Mouse (Mus musculus): ENCODE results near the gene Cmtm2b. TPM values are rescaled to one million over a fixed set of nuclear protein-coding genes. Genes with fewer than 3 reads are reported as not detected.
A peak's percentile ranks its signal among the peaks of the same experiment; 100 is the strongest.

Gene Cmtm2b
- polyA plus RNA-seq, 1 experiment from 2014 or later = not detected

DNA sequence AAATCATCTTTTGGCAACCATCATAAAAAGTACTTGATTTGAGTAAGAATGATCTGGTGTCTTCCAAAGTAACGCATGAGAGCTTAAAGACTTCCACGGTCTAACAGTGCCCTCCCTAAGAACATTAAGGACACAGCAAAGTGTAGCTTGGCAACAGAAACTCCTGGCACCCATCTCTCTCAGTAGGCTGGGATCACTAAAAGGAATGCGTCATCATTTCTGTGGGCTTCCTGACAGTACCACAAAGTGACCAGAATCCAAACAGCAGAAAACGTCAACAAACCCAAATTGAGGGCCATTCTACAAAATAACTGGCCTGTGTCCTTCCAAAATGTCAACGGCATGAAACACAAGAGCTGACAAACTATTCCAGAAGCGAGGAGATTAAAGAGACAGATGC is 48.0 kb downstream of the Cmtm2b start:
- Histone ChIP-seq H3K36me3 (0 out of 2 replicates have a peak, but pooled peaks cover 3% of the 10 kb centered on the region), H3K27me3 (no peaks in the 10 kb centered on the region; the same call in 1 of the 2 replicates), H3K4me3 (no peak overlapping the region), H3K4me1 (peaks cover 30% of the 10 kb centered on the region), H3K27ac (no peak overlapping the region), H3K4me2 (no peak overlapping the region), H3K9ac (no peak overlapping the region), H3K9me3 (no peaks in the 10 kb centered on the region)
- WGBS = 81% methylated on average over 6 of the region's 6 CpGs
- no peak for ATAC-seq (ENCODE audit: insufficient number of reproducible peaks, insufficient read depth, low FRiP score, low TSS enrichment, low read depth)

DNA sequence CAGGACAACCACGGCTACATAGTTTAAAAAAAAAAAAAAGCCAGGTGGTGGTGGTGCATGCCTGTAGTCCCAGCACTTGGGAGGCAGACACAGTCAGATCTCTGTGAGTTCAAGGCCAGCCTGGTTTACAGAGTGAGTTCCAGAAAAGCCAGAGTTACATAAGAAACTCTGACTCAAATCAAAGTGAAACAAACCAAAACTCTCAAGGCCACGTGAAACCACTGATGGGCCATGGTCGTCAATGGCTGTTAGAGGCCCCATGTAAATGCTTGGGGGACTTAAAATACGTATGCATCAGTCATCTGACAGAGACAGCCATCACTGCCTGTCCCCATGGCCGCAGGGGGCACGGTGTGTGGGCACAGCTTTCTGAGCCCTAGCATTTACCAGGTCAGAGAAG is 49.1 kb downstream of the Cmtm2b start:
- H3K4me2 ChIP-seq = no peak overlapping the region

DNA sequence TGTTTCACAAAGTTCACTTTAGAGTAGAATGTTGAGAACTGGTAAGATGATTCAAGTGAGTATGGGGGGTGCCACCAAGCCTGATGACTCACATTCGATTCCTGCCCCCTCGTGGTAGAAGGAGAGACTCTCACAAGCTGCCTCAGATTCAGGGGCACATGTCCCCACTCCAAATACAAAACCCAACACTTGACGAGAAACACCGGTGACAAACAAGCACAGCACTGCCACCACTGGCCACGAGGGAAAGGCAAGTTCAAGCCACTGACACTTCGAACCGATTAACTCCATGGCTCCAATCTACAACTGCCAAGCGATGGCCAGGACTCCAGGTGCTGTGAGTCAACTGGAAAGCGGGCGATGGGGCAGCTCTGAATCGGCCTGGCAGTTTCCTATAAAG is 51.7 kb downstream of the Cmtm2b start:
- Histone ChIP-seq H3K27ac (no peak overlapping the region), H3K4me2 (no peak overlapping the region), H3K4me1 (peaks cover 32% of the 10 kb centered on the region), H3K9ac (no peak overlapping the region), H3K36me3 (0 out of 2 replicates have a peak, but pooled peaks cover 3% of the 10 kb centered on the region), H3K27me3 (no peaks in the 10 kb centered on the region; the same call in 1 of the 2 replicates), H3K4me3 (no peak overlapping the region), H3K9me3 (no peaks in the 10 kb centered on the region)
- 83% methylated on average over 11 of the region's 11 CpGs for WGBS
- no peak for ATAC-seq (ENCODE audit: insufficient number of reproducible peaks, insufficient read depth, low FRiP score, low TSS enrichment, low read depth)

More for the DNA sequence above, 49.1 kb downstream of the Cmtm2b start:
- no peak overlapping the region for H3K9ac ChIP-seq
- no peak overlapping the region for H3K4me3 ChIP-seq
- peaks cover 40% of the 10 kb centered on the region for H3K4me1 ChIP-seq
- no peak for ATAC-seq (ENCODE audit: insufficient number of reproducible peaks, insufficient read depth, low FRiP score, low TSS enrichment, low read depth)
- H3K27ac ChIP-seq = no peak overlapping the region
- 0 out of 2 replicates have a peak, but pooled peaks cover 3% of the 10 kb centered on the region for H3K36me3 ChIP-seq
- no peaks in the 10 kb centered on the region for H3K9me3 ChIP-seq
- WGBS = 91% methylated on average over 6 of the region's 6 CpGs
- H3K27me3 ChIP-seq = no peaks in the 10 kb centered on the region; the same call in 1 of the 2 replicates

DNA sequence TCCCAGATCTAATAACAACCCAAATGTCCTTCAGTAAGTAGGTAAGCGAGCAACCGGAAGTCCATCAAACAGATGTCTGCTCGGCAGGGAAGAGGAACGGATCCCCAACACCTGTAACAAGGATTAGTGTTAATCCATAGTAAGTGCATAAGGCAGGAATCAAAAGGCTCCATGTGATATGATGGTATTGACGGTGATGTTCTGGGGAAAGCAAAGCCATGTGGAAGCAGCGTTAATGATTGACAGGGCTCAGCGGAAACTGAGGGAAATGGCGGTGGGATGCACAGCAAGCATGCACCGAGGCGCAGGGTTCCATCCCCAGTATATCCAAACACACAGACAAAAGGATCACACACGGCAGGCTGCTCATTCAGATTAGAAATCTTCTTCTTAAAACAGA is 52.2 kb downstream of the Cmtm2b start:
- H3K27me3 ChIP-seq = no peaks in the 10 kb centered on the region; the same call in 1 of the 2 replicates
- no peak for ATAC-seq (ENCODE audit: insufficient number of reproducible peaks, insufficient read depth, low FRiP score, low TSS enrichment, low read depth)

DNA sequence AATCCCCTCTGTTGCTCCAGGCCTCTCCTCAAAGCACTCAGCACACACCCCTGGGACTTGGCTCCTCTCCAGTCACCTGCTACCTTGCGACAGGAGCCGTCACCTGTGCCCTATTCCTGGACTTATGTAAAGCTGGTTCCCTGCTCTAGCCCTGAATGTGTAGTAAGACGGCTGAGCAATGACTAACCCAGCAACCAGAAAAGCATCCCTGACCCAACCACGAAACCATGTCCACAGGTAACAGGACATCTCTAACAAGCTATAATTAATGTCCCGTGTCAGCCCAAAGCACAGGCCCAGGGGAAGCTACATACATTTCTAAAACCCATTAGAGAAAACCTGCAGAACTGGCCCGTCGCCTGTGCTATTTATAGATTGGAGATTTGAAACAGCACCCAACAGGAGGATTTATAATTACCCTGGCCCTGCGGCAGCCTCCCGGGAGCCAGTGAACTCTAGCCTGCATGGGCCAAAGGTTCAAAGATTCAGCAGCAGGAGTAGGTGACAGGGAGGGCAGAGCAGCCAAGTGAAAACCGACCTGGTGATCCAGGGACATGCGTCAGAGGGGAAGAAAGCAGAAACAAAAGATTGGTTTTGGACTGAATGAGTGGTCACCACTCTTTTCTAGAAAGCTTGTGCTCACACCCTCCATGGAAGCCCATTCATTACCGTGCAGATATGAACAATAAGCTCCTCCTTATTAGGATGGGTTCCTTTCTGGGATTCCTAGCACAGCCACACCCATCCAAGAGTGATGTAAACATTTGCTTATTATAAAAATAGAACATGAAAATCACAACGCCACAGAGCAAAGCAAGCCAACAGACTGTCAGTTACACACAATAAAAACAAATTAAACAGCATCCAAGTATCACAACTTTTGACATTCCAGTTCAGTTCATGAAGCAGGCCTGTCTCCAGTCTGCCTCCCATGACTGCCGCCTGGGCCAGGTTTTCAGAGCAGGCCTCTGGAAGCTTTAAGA is 53.1 kb downstream of the Cmtm2b start:
- Histone ChIP-seq H3K9ac (no peak overlapping the region), H3K4me3 (no peak overlapping the region), H3K36me3 (0 out of 2 replicates have a peak, but pooled peaks cover 3% of the 10 kb centered on the region), H3K27me3 (no peaks in the 10 kb centered on the region), H3K27ac (peak overlapping the region; percentile 60), H3K4me1 (peaks cover 24% of the 10 kb centered on the region), H3K9me3 (no peaks in the 10 kb centered on the region), H3K4me2 (no peak overlapping the region)
- ATAC-seq (ENCODE audit: insufficient number of reproducible peaks, insufficient read depth, low FRiP score, low TSS enrichment, low read depth) = no peak; the same call in 1 of the 2 replicates
- WGBS = 48% methylated on average over 14 of the region's 14 CpGs

More for the DNA sequence above, 52.2 kb downstream of the Cmtm2b start:
- Histone ChIP-seq H3K9me3 (no peaks in the 10 kb centered on the region), H3K4me2 (no peak overlapping the region), H3K4me1 (peaks cover 32% of the 10 kb centered on the region), H3K9ac (no peak overlapping the region), H3K36me3 (0 out of 2 replicates have a peak, but pooled peaks cover 3% of the 10 kb centered on the region), H3K27ac (no peak overlapping the region), H3K4me3 (no peak overlapping the region)
- WGBS = 66% methylated on average over 11 of the region's 11 CpGs

DNA sequence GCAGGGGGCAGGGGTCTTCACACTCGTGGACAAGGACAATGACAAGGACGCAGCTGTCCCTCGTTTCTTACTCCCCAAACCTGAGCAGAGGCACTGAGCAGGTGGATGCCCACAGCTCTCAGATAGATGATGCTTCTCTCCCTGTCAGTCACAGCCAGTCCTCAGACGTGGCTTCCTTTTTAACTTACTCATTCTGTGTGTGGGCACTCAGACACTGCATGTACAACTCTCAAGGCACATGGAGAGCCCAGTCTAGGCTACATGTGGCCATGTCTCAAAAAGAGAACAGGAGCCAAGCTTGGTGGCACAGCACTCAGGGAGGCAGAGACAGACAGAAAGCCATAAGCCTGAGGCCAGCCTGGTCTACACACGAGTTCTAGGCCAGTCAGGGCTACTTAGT is 53.9 kb downstream of the Cmtm2b start:
- H3K27ac ChIP-seq = 0 out of 2 replicates have a peak overlapping the region, but pooled peaks have one; percentile 48
- WGBS = 64% methylated on average over 5 of the region's 5 CpGs

DNA sequence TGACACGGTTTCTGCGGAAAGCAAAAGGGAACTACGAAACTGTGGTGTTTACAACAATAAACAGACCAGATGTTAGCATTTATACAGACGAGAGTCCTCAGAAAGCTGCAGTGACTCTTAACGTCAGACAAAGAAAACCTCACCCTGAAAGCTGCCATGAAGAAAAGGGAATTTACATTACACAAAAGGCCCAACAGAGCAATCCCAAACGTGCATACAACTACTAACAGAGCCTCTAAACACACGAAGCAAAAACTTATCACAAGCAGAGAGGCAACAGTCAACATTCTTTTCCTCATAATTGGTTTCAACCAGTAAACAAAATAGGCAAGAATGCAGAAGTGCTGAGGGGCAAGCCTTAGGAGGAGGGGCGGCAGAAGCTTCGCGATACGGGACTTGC is 54.6 kb downstream of the Cmtm2b start:
- ATAC-seq (ENCODE audit: insufficient number of reproducible peaks, insufficient read depth, low FRiP score, low TSS enrichment, low read depth) = no peak
- H3K9ac ChIP-seq = peak overlapping the region; percentile 37; the same call in 1 of the 2 replicates

More for the DNA sequence above, 53.9 kb downstream of the Cmtm2b start:
- Histone ChIP-seq H3K4me3 (no peak overlapping the region), H3K9me3 (no peaks in the 10 kb centered on the region), H3K4me1 (peaks cover 29% of the 10 kb centered on the region), H3K36me3 (0 out of 2 replicates have a peak, but pooled peaks cover 3% of the 10 kb centered on the region), H3K4me2 (no peak overlapping the region), H3K9ac (no peak overlapping the region), H3K27me3 (no peaks in the 10 kb centered on the region)
- ATAC-seq (ENCODE audit: insufficient number of reproducible peaks, insufficient read depth, low FRiP score, low TSS enrichment, low read depth) = no peak

DNA sequence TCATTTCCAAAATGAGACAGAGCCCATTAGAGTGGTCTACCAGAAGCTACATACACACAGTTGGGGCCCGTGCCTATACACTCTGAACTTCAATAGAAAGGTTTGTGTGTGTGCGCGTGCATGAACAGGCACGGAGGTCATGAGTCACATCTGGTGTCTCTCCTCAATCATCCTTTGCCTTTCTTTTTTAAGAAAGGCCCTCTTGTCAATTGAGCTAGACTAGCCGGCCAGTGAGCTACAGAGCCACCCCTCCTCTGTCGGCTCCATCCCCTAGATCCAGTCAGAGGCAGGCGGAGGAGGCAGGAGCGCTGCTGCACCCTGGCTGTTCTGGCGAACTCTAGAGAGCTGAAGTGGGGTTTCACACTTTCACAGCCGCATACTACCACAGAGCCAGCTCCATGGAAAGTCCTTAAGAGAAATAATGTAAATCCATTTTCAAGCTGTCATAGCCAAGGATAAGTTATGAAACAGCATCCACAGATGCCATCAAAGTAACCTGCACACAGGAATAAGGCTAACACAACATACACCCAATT is 57.3 kb downstream of the Cmtm2b start:
- Histone ChIP-seq H3K4me3 (no peak overlapping the region), H3K36me3 (no peaks in the 10 kb centered on the region), H3K9me3 (no peaks in the 10 kb centered on the region), H3K4me1 (peaks cover 52% of the 10 kb centered on the region), H3K27me3 (no peaks in the 10 kb centered on the region), H3K27ac (no peak overlapping the region), H3K9ac (no peak overlapping the region), H3K4me2 (no peak overlapping the region)
- 35% methylated on average over 10 of the region's 10 CpGs for WGBS
- no peak for ATAC-seq (ENCODE audit: insufficient number of reproducible peaks, insufficient read depth, low FRiP score, low TSS enrichment, low read depth)

More for the DNA sequence above, 54.6 kb downstream of the Cmtm2b start:
- H3K27ac ChIP-seq = peak overlapping the region; percentile 79
- WGBS = 35% methylated on average over 11 of the region's 11 CpGs
- no peaks in the 10 kb centered on the region for H3K27me3 ChIP-seq
- H3K36me3 ChIP-seq = no peaks in the 10 kb centered on the region
- H3K4me3 ChIP-seq = no peak overlapping the region
- peaks cover 36% of the 10 kb centered on the region for H3K4me1 ChIP-seq
- H3K9me3 ChIP-seq = no peaks in the 10 kb centered on the region
- H3K4me2 ChIP-seq = peak overlapping the region; percentile 22; the same call in 1 of the 2 replicates

DNA sequence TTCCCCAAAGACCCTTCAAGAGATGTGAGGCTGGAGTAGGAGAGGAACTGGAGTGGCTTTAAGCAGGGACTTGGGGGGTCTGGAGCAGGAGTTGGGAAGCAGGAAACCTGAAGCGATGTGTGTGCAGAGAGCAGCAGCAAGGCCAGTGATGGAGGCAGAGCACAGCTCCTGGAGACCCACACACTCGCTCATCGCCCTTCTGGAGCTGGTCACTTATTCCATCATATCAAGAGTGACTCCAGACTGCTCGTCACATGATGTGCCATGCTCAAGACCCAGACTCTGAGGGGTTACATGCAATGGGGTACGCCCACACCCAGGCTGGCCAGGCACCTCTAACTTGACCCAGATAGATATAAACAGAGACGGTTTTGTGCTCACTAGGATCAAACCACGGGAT is 58.2 kb downstream of the Cmtm2b start:
- peaks cover 46% of the 10 kb centered on the region for H3K4me1 ChIP-seq
- H3K9ac ChIP-seq = no peak overlapping the region
- H3K4me2 ChIP-seq = no peak overlapping the region
- WGBS = 87% methylated on average over 7 of the region's 7 CpGs
- no peaks in the 10 kb centered on the region for H3K36me3 ChIP-seq
- H3K27me3 ChIP-seq = no peaks in the 10 kb centered on the region
- no peaks in the 10 kb centered on the region for H3K9me3 ChIP-seq
- ATAC-seq (ENCODE audit: insufficient number of reproducible peaks, insufficient read depth, low FRiP score, low TSS enrichment, low read depth) = no peak
- H3K4me3 ChIP-seq = no peak overlapping the region
- no peak overlapping the region for H3K27ac ChIP-seq

Data from embryonic facial prominence, embryonic 13.5 days (tissue).